Mouse (Mus musculus) myocyte (in vitro differentiated cells): ENCODE measurements at regions not wholly inside any gene's neighbourhood (a gene's known extent, or its start where the extent isn't known, plus 50 kb on each side); places are given as distances from the start of the nearest gene placed in this dataset.

ENCODE experiments used
- H3K27me3 ChIP-seq: one replicate; pipeline ENCODE4 v1.6.1; 2011; ENCODE audit not compliant: control insufficient read depth, insufficient read depth, insufficient read length
- H3K36me3 ChIP-seq: one replicate; pipeline ENCODE4 v1.6.1; 2011; ENCODE audit not compliant: control insufficient read depth, insufficient read depth
- H3K4me2 ChIP-seq: one replicate; pipeline ENCODE4 v1.6.1; 2011; ENCODE audit warnings: low read depth, control low read depth
- H3K4me3 ChIP-seq: one replicate; pipeline ENCODE4 v1.5.1; 2011; ENCODE audit warnings: mild to moderate bottlenecking, control low read depth, moderate library complexity
- H3K79me2 ChIP-seq: one replicate; pipeline ENCODE4 v1.6.1; 2011; ENCODE audit not compliant: control insufficient read depth, insufficient read depth
- H3ac ChIP-seq: one replicate; pipeline ENCODE4 v1.6.1; 2011; ENCODE audit not compliant: control insufficient read depth, insufficient read length
- CEBPB ChIP-seq: IDR thresholded peaks from 2 replicates; pipeline ENCODE4 v1.6.1; 2011; ENCODE audit warnings: mild to moderate bottlenecking, moderate library complexity; ENCODE audit not compliant: poor library complexity, insufficient read depth, severe bottlenecking
- E2F4 ChIP-seq: IDR thresholded peaks from one replicate; pipeline ENCODE4 v1.6.1; 2011; ENCODE audit warnings: mild to moderate bottlenecking, control low read depth, moderate library complexity; ENCODE audit not compliant: insufficient read depth
- MAX ChIP-seq: IDR thresholded peaks from one replicate; pipeline ENCODE4 v1.6.1; 2011; ENCODE audit warnings: low read depth, mild to moderate bottlenecking, control low read depth
- MYOD1 ChIP-seq, 3 experiments: IDR thresholded peaks; one replicate each; pipeline ENCODE4 v1.6.1; 2011; ENCODE audit warnings: control low read depth in 2 of 3, low read depth in 2 of 3, mild to moderate bottlenecking in 2 of 3, moderate library complexity in 1 of 3; ENCODE audit not compliant: insufficient read length in 2 of 3, control insufficient read depth in 1 of 3
- MYOG ChIP-seq, 3 experiments: IDR thresholded peaks; one replicate each; pipeline ENCODE4 v1.6.1; 2011; ENCODE audit warnings: control low read depth in 2 of 3, low read depth in 2 of 3, mild to moderate bottlenecking in 2 of 3; ENCODE audit not compliant: insufficient read length in 2 of 3, control insufficient read depth in 1 of 3, insufficient read depth in 1 of 3
- POLR2A ChIP-seq: IDR thresholded peaks from one replicate; pipeline ENCODE4 v1.6.1; 2011; ENCODE audit warnings: low read depth, mild to moderate bottlenecking, control low read depth, moderate library complexity; ENCODE audit not compliant: insufficient read length
- POLR2AphosphoS2 ChIP-seq: IDR thresholded peaks from one replicate; pipeline ENCODE4 v1.6.1; 2011; ENCODE audit warnings: low read depth, control low read depth; ENCODE audit not compliant: insufficient read length
- REST ChIP-seq: IDR thresholded peaks from one replicate; pipeline ENCODE4 v1.6.1; 2011; ENCODE audit warnings: mild to moderate bottlenecking, control low read depth, moderate library complexity; ENCODE audit not compliant: insufficient read depth, insufficient read length
- SRF ChIP-seq: IDR thresholded peaks from one replicate; pipeline ENCODE4 v1.6.1; 2011; ENCODE audit warnings: low read depth; ENCODE audit not compliant: control insufficient read depth, insufficient read length
- TCF12 ChIP-seq: IDR thresholded peaks from one replicate; pipeline ENCODE4 v1.6.1; 2011; ENCODE audit warnings: mild to moderate bottlenecking, control low read depth; ENCODE audit not compliant: poor library complexity, insufficient read depth, severe bottlenecking
- TCF3 ChIP-seq: IDR thresholded peaks from one replicate; pipeline ENCODE4 v1.6.1; 2011; ENCODE audit warnings: low read depth, control low read depth; ENCODE audit not compliant: insufficient read length
- USF1 ChIP-seq: IDR thresholded peaks from one replicate; pipeline ENCODE4 v1.6.1; 2011; ENCODE audit warnings: low read depth, mild to moderate bottlenecking, control low read depth, moderate library complexity

GRCm38 (mm10) chr12:106399085-106399484, 389.1 kb downstream of the Vrk1 start:
- no peak overlapping the region for H3K4me3 ChIP-seq
- no peaks in the 10 kb centered on the region for H3K36me3 ChIP-seq
- H3K4me2 ChIP-seq: no peak overlapping the region
- TF ChIP-seq USF1 (no peak), MYOD1 (IDR thresholded peaks at IDR 0.05; ENCODE audit: control insufficient read depth in 1 of 3, insufficient read length in 2 of 3, low read depth in 2 of 3) (no peak), POLR2AphosphoS2 (no peak), CEBPB (no peak), POLR2A (no peak), TCF12 (no peak), MYOG (IDR thresholded peaks at IDR 0.05; ENCODE audit: control insufficient read depth in 1 of 3, insufficient read depth in 1 of 3, insufficient read length in 2 of 3, low read depth in 2 of 3) (no peak), MAX (no peak), TCF3 (no peak), REST (no peak), E2F4 (no peak), SRF (no peak)
- no peak overlapping the region for H3ac ChIP-seq
- no peaks in the 10 kb centered on the region for H3K79me2 ChIP-seq
- no peaks in the 10 kb centered on the region for H3K27me3 ChIP-seq

GRCm38 (mm10) chr12:106411075-106411474, 401.0 kb downstream of the Vrk1 start:
- Histone ChIP-seq H3K4me2 (no peak overlapping the region), H3K36me3 (no peaks in the 10 kb centered on the region), H3K27me3 (no peaks in the 10 kb centered on the region), H3K79me2 (no peaks in the 10 kb centered on the region), H3K4me3 (no peak overlapping the region), H3ac (no peak overlapping the region)
- TF ChIP-seq MYOG (IDR thresholded peaks at IDR 0.05; ENCODE audit: control insufficient read depth in 1 of 3, insufficient read depth in 1 of 3, insufficient read length in 2 of 3, low read depth in 2 of 3) (no peak), USF1 (no peak), MYOD1 (IDR thresholded peaks at IDR 0.05; ENCODE audit: control insufficient read depth in 1 of 3, insufficient read length in 2 of 3, low read depth in 2 of 3) (no peak), MAX (no peak), POLR2AphosphoS2 (no peak), SRF (no peak), CEBPB (no peak), TCF3 (no peak), REST (no peak), POLR2A (no peak), TCF12 (no peak), E2F4 (no peak)

- no peak for TF ChIP-seq TCF3
- TF ChIP-seq POLR2A: no peak
- no peak for TF ChIP-seq USF1
- TF ChIP-seq POLR2AphosphoS2: no peak
- TF ChIP-seq SRF: no peak
- no peak for TF ChIP-seq E2F4
- TF ChIP-seq MAX: no peak
- no peak for TF ChIP-seq MYOD1 (IDR thresholded peaks at IDR 0.05; ENCODE audit: control insufficient read depth in 1 of 3, insufficient read length in 2 of 3, low read depth in 2 of 3)
- TF ChIP-seq MYOG (IDR thresholded peaks at IDR 0.05; ENCODE audit: control insufficient read depth in 1 of 3, insufficient read depth in 1 of 3, insufficient read length in 2 of 3, low read depth in 2 of 3): no peak
- TF ChIP-seq CEBPB: no peak
- no peak for TF ChIP-seq REST
- no peak for TF ChIP-seq TCF12
Measured at GRCm38 (mm10) chr12:106426631-106427030, 416.6 kb downstream of the Vrk1 start.

GRCm38 (mm10) chr12:106429991-106430390, 420.0 kb downstream of the Vrk1 start:
- H3K27me3 ChIP-seq: no peaks in the 10 kb centered on the region
- H3ac ChIP-seq: no peak overlapping the region
- H3K4me3 ChIP-seq: no peak overlapping the region
- H3K79me2 ChIP-seq: no peaks in the 10 kb centered on the region
- H3K36me3 ChIP-seq: no peaks in the 10 kb centered on the region
- TF ChIP-seq TCF12: no peak
- TF ChIP-seq E2F4: no peak
- no peak for TF ChIP-seq POLR2A
- TF ChIP-seq TCF3: no peak
- TF ChIP-seq SRF: no peak
- no peak for TF ChIP-seq MYOG (IDR thresholded peaks at IDR 0.05; ENCODE audit: control insufficient read depth in 1 of 3, insufficient read depth in 1 of 3, insufficient read length in 2 of 3, low read depth in 2 of 3)
- TF ChIP-seq MYOD1 (IDR thresholded peaks at IDR 0.05; ENCODE audit: control insufficient read depth in 1 of 3, insufficient read length in 2 of 3, low read depth in 2 of 3): no peak
- no peak for TF ChIP-seq POLR2AphosphoS2
- TF ChIP-seq USF1: no peak
- no peak for TF ChIP-seq REST
- TF ChIP-seq MAX: no peak
- no peak for TF ChIP-seq CEBPB
- H3K4me2 ChIP-seq: no peak overlapping the region

More at GRCm38 (mm10) chr12:106426631-106427030, 416.6 kb downstream of the Vrk1 start:
- Histone ChIP-seq H3K36me3 (no peaks in the 10 kb centered on the region), H3K4me2 (no peak overlapping the region), H3K79me2 (no peaks in the 10 kb centered on the region), H3K27me3 (no peaks in the 10 kb centered on the region), H3ac (no peak overlapping the region), H3K4me3 (no peak overlapping the region)
